Mouse (Mus musculus) limb, embryonic 12.5 days (tissue): ENCODE measurements at regions not wholly inside any gene's neighbourhood (a gene's known extent, or its start where the extent isn't known, plus 50 kb on each side); places are given as distances from the start of the nearest gene placed in this dataset.

ENCODE experiments used
- ATAC-seq: fragments of 200-750 bp; cut with Nextera tagmentation; 2 replicates; pipeline ENCODE4 v1.8.0; 2017; ENCODE audit warnings: low read depth, moderate TSS enrichment; ENCODE audit not compliant: insufficient number of reproducible peaks, insufficient read depth, low FRiP score, low TSS enrichment
- H3K27ac ChIP-seq: fragments of 300-500 bp; sonication (generic); 2 replicates; pipeline ENCODE4 v1.5.1; 2016; ENCODE audit warnings: mild to moderate bottlenecking, moderate library complexity
- H3K27me3 ChIP-seq: fragments of 300-500 bp; sonication (generic); 2 replicates; pipeline ENCODE4 v1.6.1; 2016; ENCODE audit warnings: mild to moderate bottlenecking, moderate library complexity
- H3K36me3 ChIP-seq: fragments of 300-500 bp; sonication (generic); 2 replicates; pipeline ENCODE4 v1.6.1; 2016; ENCODE audit warnings: mild to moderate bottlenecking, moderate library complexity
- H3K4me1 ChIP-seq: fragments of 300-500 bp; sonication (generic); replicated peaks from 2 replicates; pipeline ENCODE4 v1.6.1; 2016
- H3K4me2 ChIP-seq: fragments of 300-500 bp; sonication (generic); 2 replicates; pipeline ENCODE4 v1.6.1; 2016; ENCODE audit warnings: mild to moderate bottlenecking, moderate library complexity
- H3K4me3 ChIP-seq: fragments of 300-500 bp; sonication (generic); replicated peaks from 2 replicates; pipeline ENCODE4 v1.5.1; 2016; ENCODE audit warnings: mild to moderate bottlenecking
- H3K9ac ChIP-seq: fragments of 300-500 bp; sonication (generic); replicated peaks from 2 replicates; pipeline ENCODE4 v1.6.1; 2016; ENCODE audit warnings: mild to moderate bottlenecking, moderate library complexity
- H3K9me3 ChIP-seq: fragments of 300-500 bp; sonication (generic); 2 replicates; pipeline ENCODE4 v1.6.1; 2016; ENCODE audit warnings: mild to moderate bottlenecking, moderate library complexity
- WGBS: fragments of 180-500 bp; shearing (Covaris S2); methylation state at CpG from one replicate; pipeline ENCODE4 v1.1.7; 2016; 5-methylcytosine and 5-hydroxymethylcytosine counted together

- Histone ChIP-seq H3K4me3 (no peak overlapping the region), H3K27me3 (no peaks in the 10 kb centered on the region), H3K4me2 (0 out of 2 replicates have a peak overlapping the region, but pooled peaks have one; percentile 45), H3K9me3 (no peaks in the 10 kb centered on the region; the same call in 1 of the 2 replicates), H3K36me3 (no peaks in the 10 kb centered on the region), H3K27ac (no peak overlapping the region), H3K9ac (no peak overlapping the region), H3K4me1 (peaks cover 19% of the 10 kb centered on the region)
- WGBS: 71% methylated on average over 9 of the region's 9 CpGs
- no peak for ATAC-seq
Observed at GRCm38 (mm10) chr19:56653292-56653691, 68.7 kb upstream of the Adrb1 start.

DNA sequence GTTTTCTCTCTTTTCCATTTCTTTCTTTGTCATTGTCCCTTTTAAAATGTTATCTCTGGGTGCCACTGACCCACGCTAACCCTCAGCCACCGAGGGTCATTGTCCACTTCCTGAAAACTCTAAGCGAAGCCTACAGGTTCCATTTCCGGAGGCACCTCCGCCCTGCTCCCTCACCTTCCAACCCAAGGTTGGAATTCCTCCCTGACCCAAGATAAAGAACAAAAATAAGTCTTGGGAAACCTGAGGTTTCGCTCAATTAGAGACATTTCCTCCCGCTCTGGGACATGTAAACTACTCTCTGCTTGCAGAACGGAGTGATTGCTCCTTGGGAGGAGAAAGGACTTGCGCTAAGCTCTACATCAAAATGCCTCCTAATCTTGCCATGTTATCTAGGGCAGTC, 66.7 kb upstream of the Adrb1 start:
- no peaks in the 10 kb centered on the region; the same call in 1 of the 2 replicates for H3K9me3 ChIP-seq
- WGBS: 88% methylated on average over 9 of the region's 9 CpGs
- no peak overlapping the region for H3K4me3 ChIP-seq
- no peaks in the 10 kb centered on the region for H3K27me3 ChIP-seq
- peaks cover 19% of the 10 kb centered on the region for H3K4me1 ChIP-seq
- no peak overlapping the region for H3K27ac ChIP-seq
- ATAC-seq: no peak
- no peak overlapping the region for H3K9ac ChIP-seq
- no peaks in the 10 kb centered on the region for H3K36me3 ChIP-seq
- H3K4me2 ChIP-seq: no peak overlapping the region

- no peak for ATAC-seq
- no peaks in the 10 kb centered on the region for H3K36me3 ChIP-seq
- no peak overlapping the region for H3K4me3 ChIP-seq
- H3K4me1 ChIP-seq: peaks cover 5% of the 10 kb centered on the region; the same call in 1 of the 2 replicates
- H3K9ac ChIP-seq: no peak overlapping the region
- H3K9me3 ChIP-seq: no peaks in the 10 kb centered on the region
- 71% methylated on average over 4 of the region's 4 CpGs for WGBS
- H3K27ac ChIP-seq: no peak overlapping the region
- H3K4me2 ChIP-seq: no peak overlapping the region
- no peaks in the 10 kb centered on the region for H3K27me3 ChIP-seq
Observed at GRCm38 (mm10) chr19:56660566-56661199, 61.3 kb upstream of the Adrb1 start.

DNA sequence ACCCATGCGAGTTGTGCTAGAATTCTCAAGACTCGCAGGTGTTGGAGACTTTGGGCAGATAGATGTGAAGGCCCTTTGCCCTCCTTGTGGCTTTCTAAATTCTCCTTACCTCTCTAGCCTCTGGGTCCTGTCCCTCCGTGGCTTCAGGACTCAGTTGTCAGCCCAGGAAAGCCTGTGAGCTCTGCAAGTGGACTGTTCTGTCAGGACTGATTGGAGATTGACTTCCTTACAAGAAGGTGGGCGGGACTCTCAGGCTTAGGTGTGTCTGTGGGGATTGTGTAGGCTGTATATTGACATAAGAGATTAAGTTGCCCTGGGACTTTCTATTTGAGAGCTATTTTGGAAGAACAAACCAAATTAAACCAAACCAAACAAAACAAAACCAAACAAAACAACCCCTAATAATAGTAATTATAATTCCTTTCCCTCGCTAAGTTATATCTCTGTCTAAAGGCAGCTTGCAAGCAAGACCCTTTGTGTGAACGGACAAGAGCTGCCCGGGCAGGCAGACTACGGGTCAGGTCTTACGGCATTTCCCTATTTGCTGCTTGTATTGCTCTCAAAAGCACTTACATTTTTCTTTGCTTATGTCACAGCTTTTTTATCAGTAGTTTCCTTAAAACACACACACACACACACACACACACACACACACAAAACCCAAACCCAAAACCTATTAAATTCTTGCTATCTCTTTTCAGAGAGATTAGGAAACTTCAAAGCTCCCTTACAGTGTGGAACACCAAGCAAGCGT, 58.3 kb upstream of the Adrb1 start:
- Histone ChIP-seq H3K4me1 (peaks cover 5% of the 10 kb centered on the region; the same call in 1 of the 2 replicates), H3K27me3 (no peaks in the 10 kb centered on the region), H3K4me3 (no peak overlapping the region), H3K9ac (no peak overlapping the region), H3K4me2 (no peak overlapping the region), H3K36me3 (no peaks in the 10 kb centered on the region), H3K27ac (no peak overlapping the region), H3K9me3 (no peaks in the 10 kb centered on the region)
- no peak for ATAC-seq
- WGBS: 83% methylated on average over 10 of the region's 10 CpGs

- no peak overlapping the region for H3K4me2 ChIP-seq
- WGBS: 79% methylated on average over 10 of the region's 10 CpGs
- no peaks in the 10 kb centered on the region for H3K27me3 ChIP-seq
- H3K4me3 ChIP-seq: no peak overlapping the region
- ATAC-seq: no peak
- H3K9me3 ChIP-seq: no peaks in the 10 kb centered on the region
- H3K27ac ChIP-seq: no peak overlapping the region
- no peaks in the 10 kb centered on the region for H3K36me3 ChIP-seq
- peaks cover 5% of the 10 kb centered on the region; the same call in 1 of the 2 replicates for H3K4me1 ChIP-seq
- no peak overlapping the region for H3K9ac ChIP-seq
Observed at GRCm38 (mm10) chr19:56664307-56664775, 57.7 kb upstream of the Adrb1 start.

- WGBS: 89% methylated on average over 7 of the region's 7 CpGs
- H3K27ac ChIP-seq: no peak overlapping the region
- no peaks in the 10 kb centered on the region for H3K9me3 ChIP-seq
- ATAC-seq: no peak
- no peaks in the 10 kb centered on the region for H3K27me3 ChIP-seq
- H3K4me3 ChIP-seq: no peak overlapping the region
- no peaks in the 10 kb centered on the region for H3K36me3 ChIP-seq
- peaks cover 5% of the 10 kb centered on the region; the same call in 1 of the 2 replicates for H3K4me1 ChIP-seq
- no peak overlapping the region for H3K4me2 ChIP-seq
- H3K9ac ChIP-seq: no peak overlapping the region
Observed at GRCm38 (mm10) chr19:56664944-56665663, 56.9 kb upstream of the Adrb1 start.

DNA sequence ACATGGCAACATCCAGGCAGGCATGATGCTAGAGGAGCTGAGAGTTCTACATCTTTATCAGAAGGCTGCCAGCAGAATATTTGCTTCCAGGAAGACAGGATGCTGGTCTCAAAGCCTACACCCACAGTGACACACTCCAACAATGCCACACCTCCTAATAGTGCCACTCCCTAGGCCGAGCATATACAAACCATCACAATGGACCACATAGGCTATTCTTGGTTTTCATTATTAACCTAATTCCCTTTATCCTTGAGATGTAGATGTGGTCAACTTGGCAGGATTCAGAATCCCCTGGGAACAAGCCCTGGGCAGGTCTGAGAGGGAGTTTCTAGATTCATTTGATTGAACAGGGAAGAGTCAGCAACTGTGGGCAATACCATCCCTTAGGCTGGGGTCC, 56.0 kb upstream of the Adrb1 start:
- no peak overlapping the region for H3K9ac ChIP-seq
- no peak overlapping the region for H3K4me2 ChIP-seq
- no peak for ATAC-seq
- no peak overlapping the region for H3K4me3 ChIP-seq
- WGBS: 89% methylated on average over 1 of the region's 1 CpGs
- no peaks in the 10 kb centered on the region for H3K36me3 ChIP-seq
- H3K9me3 ChIP-seq: no peaks in the 10 kb centered on the region
- H3K27me3 ChIP-seq: no peaks in the 10 kb centered on the region
- peaks cover 5% of the 10 kb centered on the region; the same call in 1 of the 2 replicates for H3K4me1 ChIP-seq
- H3K27ac ChIP-seq: no peak overlapping the region

DNA sequence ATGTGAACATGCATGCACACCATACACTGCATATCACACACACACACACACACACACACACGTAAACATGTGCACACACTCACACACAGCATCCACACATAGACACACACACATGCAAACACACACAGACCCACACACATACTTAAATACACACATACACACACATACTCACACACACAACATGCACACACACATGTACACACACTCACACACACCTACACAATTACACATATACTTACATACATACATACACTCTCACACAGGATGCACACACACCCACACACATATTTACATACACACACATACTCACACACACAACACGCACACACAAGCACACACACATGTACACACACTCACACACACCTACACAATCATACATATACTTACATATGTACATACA, 54.1 kb upstream of the Adrb1 start:
- WGBS: 89% methylated on average over 2 of the region's 2 CpGs
- Histone ChIP-seq H3K9ac (no peak overlapping the region), H3K27me3 (no peaks in the 10 kb centered on the region)

DNA sequence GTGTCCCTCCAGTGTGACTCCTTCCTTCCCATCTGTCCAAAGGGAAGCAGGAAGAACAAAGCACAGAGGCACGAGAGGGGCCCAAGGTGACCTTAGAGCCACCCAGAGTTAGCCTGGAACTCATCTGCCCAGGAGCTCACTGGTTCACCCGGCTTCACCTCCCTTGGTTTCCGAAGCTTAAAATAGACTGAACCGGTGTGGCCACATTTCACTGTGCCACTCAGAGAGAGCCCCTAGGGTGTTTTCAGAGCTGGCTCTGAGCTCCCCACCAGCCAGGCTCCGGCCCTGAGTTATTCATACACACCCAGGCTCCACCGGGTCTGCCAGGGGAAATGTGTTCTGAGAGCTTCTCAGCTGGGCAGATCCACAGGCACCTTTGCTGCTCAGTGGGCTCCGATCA, 53.0 kb upstream of the Adrb1 start:
- no peak overlapping the region for H3K4me3 ChIP-seq
- WGBS: 57% methylated on average over 7 of the region's 7 CpGs
- H3K27ac ChIP-seq: no peak overlapping the region
- no peak overlapping the region for H3K4me2 ChIP-seq
- no peaks in the 10 kb centered on the region for H3K9me3 ChIP-seq
- ATAC-seq: no peak
- H3K27me3 ChIP-seq: no peaks in the 10 kb centered on the region
- H3K36me3 ChIP-seq: no peaks in the 10 kb centered on the region
- H3K4me1 ChIP-seq: peaks cover 5% of the 10 kb centered on the region; the same call in 1 of the 2 replicates
- no peak overlapping the region for H3K9ac ChIP-seq

More for the DNA sequence above, 54.1 kb upstream of the Adrb1 start:
- ATAC-seq: no peak
- Histone ChIP-seq H3K4me2 (no peak overlapping the region), H3K4me3 (no peak overlapping the region), H3K27ac (no peak overlapping the region), H3K36me3 (no peaks in the 10 kb centered on the region), H3K4me1 (peaks cover 5% of the 10 kb centered on the region; the same call in 1 of the 2 replicates), H3K9me3 (no peaks in the 10 kb centered on the region)

- Histone ChIP-seq H3K9ac (no peak overlapping the region), H3K4me2 (no peak overlapping the region), H3K27ac (no peak overlapping the region), H3K4me3 (no peak overlapping the region), H3K9me3 (no peaks in the 10 kb centered on the region), H3K4me1 (peaks cover under 1% of the 10 kb centered on the region; the same call in 1 of the 2 replicates), H3K27me3 (no peaks in the 10 kb centered on the region), H3K36me3 (no peaks in the 10 kb centered on the region)
- ATAC-seq: no peak
- 64% methylated on average over 7 of the region's 7 CpGs for WGBS
Observed at GRCm38 (mm10) chr19:56669468-56669867, 52.5 kb upstream of the Adrb1 start.
